Mouse (Mus musculus): ENCODE data around the gene Spatc1l.

DNA sequence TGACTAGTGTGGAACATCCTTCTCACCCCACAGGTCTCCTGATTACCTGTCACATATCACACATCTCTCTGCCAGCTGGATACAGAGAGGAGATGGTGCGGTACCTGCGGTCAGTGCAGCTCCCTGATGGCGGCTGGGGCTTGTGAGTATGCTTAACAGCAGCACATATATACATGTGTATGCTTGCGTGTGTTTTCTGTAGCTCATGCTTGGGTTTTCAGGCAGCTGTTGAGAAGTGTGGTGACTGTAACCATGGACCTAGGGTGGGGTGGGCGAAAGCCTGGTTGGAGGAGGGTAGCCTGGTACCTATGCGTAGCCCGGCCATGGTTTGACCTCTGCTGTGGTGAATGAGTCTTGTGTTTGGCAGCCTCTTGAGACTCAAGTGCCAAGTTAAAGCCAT, 26.5 kb upstream of the Spatc1l start:
- TF ChIP-seq CTCF (conservative IDR thresholded peaks at IDR 0.05; ENCODE audit: low read length) = no peak
- TF ChIP-seq NANOG (IDR thresholded peaks at IDR 0.05; ENCODE audit: borderline replicate concordance, low read length) = no peak
- no peak for TF ChIP-seq POU5F1 (IDR thresholded peaks at IDR 0.05; ENCODE audit: borderline replicate concordance, low read length)

Data from E14TG2a.4 (cell line).